Mouse (Mus musculus) gonadal fat pad, adult 2 months (tissue): Measurements from ENCODE around the gene Pkdrej. TPM values are rescaled to one million over a fixed set of nuclear protein-coding genes. Genes with fewer than 3 reads are reported as not detected.
A peak's percentile ranks its signal among the peaks of the same experiment; 100 is the strongest.
"Not testable (repeated sequence)": the region's sequence is repeated elsewhere in the genome, so short reads cannot be mapped to it uniquely, and the experiment has no call there.

Experiments
- DNase-seq: peaks from one replicate; pipeline ENCODE4 v3.0.0-alpha.2; 2012; ENCODE audit warnings: low read depth
- polyA plus RNA-seq: library from polyadenylated mRNA; depleted of rRNA; stranded (reverse); fragments of >200 nt; gene quantifications from 2 replicates; pipeline ENCODE4 v1.2.3, GENCODE M21; 2012

Pkdrej gene
- polyA plus RNA-seq, 1 experiment: 0.62 TPM

GRCm38 (mm10) chr15:85810462-85810805 is 11.1 kb downstream of the Pkdrej start:
- DNase-seq: no peak

DNA sequence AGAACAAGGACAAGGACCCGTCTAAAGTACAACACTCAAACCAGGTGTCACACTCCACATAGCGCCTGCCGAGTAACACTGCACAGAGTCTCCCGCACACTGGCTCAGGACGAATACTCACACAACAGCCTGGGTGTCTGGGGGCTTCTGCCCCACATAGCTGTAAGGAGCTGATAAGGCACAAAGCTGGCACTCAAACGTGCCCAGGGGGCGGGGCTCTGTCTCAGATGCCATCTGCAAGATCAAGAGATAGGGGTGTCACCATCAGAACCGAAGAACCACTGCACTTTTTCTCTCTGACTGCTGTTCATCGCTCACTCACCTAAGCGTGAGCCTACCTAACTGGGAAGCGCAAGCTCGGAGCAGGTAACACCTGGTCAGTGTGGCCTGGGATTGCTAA is 12.4 kb downstream of the Pkdrej start:
- no peak for DNase-seq

GRCm38 (mm10) chr15:85808434-85808833 is 13.1 kb downstream of the Pkdrej start:
- DNase-seq: no peak

DNA sequence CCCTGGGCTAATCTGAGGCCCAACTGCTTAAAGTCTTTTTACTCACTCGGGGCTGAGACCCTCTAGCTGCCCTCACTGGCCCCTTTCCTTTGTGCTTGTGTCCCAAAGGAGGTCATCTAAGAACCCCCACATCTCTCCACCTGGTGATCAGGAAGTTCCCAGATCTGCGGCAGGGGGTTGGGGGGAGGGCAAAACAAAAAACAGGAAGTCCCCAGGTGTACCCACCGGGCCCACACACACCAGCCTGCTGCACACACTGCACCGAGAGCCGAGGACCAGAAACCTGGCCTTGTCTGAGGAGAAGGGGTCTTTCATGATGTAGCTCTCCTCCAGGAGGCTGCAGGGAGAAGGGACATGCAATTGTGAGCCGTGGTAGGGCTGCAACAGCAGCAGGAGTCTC is 13.5 kb downstream of the Pkdrej start:
- no peak for DNase-seq

DNA sequence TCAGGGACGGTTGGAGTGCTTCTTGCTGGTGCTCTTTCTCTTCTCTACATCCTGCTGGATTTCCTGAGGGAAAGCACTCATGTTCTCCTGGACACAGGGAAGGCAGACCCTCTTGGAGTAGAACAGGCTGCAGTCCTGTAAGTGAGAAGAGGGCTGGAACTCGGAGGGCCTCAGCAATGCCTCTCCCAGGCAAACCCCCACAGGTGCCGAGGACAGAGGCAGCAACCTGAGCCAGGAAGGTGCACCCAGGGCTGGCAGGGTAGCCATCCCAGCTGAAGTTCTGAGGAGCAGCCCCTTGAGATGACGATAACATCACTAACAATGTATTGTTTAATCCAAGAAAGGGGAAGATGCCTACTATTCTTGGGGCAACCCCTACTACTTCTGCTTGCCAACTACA is 14.1 kb downstream of the Pkdrej start:
- DNase-seq: no peak

DNA sequence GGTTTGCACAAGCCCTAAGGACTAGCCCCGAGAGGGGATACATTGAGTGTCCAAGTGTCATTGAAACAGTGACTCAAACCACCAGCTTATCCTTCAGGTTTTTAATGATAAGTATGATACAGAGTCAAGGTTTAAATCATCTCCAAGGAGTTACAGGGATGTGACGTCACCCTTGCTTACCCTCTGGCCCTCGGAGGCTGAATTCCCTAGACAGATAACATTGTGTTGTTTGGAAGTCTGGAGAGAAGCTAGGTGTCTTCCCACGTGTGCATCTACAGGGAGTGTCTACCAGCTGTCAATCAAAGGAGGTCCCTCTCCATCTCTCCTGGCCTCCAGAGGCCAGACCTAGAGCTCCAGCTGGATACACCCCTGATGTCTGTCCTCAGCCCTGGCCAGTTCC is 14.6 kb downstream of the Pkdrej start:
- DNase-seq: no peak

- no peak for DNase-seq
Measured at GRCm38 (mm10) chr15:85802931-85803330, 18.6 kb downstream of the Pkdrej start.

GRCm38 (mm10) chr15:85798676-85799075 is 22.9 kb downstream of the Pkdrej start:
- DNase-seq: no peak

- no peak for DNase-seq
Measured at GRCm38 (mm10) chr15:85795516-85795915, 26.0 kb downstream of the Pkdrej start.

GRCm38 (mm10) chr15:85792819-85793218 is 28.7 kb downstream of the Pkdrej start:
- DNase-seq: no peak

GRCm38 (mm10) chr15:85791449-85791848 is 30.1 kb downstream of the Pkdrej start:
- no peak for DNase-seq

DNA sequence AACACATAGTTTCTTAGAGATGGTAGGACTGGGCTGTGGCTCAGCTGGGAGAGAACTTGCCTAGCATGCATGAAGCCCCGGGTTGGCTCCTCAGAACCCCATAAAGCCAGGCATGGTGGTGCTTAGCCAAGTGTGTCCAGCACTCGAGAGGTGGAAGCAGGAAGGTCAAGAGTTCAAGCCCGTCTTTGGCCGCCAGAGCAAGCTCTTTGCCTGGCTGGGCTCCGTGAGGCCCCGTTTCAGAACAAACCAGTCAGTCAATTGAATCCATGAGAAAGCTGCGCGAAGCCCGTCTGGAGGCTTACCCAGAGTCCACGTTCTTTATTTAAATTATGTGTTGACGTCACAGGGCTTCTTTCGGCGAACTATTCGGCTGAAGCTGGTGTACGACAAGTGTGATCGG is 32.9 kb downstream of the Pkdrej start:
- DNase-seq: no peak

DNA sequence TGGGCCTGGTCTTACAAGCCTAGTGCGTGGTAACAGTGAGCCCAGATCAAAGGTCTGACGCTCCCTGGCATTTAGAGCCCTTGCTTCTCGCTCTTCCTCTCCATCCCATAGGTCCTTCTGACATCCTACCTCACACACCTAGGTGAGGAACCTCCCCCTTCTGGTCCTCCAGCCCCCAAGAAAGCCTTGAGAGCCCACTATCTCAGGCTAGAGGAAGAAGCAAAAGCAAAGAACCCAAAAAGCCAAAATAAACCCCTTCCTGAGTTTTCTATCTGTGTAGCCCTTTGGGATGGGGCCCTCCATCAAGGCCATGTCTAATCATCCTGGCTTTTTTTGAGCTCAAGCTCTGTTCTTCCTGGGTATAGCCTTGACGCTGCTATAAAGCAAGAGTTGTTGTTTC is 33.5 kb downstream of the Pkdrej start:
- no peak for DNase-seq

- no peak for DNase-seq
Measured at GRCm38 (mm10) chr15:85787482-85787881, 34.1 kb downstream of the Pkdrej start.

DNA sequence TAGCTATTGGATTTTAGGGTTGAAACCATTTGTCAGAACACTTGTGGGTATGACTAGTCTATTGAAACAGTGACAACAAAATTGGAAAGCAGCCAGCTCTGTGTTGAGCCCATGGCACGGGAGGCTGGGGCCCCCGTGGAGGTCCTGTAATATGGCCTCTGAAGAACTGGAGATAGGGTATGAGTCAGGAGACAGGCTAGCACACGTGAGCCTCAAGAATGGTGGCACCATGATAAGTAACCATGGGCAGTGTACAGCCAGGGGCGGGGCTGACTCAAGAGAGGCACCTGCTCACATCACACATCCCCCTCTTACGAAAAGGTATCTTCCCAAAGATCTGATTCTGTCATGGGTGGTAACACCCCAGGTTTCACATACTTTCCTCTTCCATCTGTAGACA is 34.8 kb downstream of the Pkdrej start:
- DNase-seq: no peak

DNA sequence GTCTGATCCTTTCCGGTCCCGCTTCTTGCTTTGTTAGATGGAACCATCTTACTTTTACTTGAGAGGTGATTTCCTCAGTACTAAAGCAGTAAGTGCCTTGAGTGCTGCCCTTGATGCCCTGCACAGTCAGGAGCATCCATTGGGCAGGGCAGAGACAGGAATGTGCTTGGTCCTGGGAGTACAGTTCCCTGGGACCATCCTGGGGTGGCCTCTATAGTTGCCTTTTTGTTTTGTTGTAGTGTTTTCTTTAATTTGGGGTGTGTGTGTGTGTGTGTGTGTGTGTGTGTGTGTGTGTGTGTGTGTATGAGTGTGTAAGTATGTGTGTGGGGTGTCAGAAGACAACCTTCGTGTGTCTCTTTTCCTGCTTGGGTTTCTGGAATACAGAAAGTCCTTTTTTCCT is 37.2 kb downstream of the Pkdrej start:
- DNase-seq: no peak

- DNase-seq: no peak
Measured at GRCm38 (mm10) chr15:85783146-85783545, 38.4 kb downstream of the Pkdrej start.

DNA sequence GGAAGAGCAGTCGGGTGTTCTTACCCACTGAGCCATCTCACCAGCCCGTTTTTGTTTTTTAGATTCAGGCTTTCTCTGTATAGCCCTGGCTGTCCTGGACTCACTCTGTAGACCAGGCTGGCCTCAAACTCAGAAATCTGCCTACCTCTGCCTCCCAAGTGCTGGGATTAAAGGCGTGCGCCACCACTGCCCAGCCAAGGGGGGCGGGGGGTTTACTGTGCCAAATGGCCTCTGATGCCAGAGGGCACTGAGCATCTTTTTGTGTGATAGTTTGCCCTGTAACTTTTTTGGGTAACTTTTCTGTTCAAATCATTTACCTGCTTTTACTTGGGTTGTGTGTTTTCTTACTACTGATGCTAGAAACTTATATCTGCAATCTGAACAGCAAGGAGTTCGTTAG is 42.6 kb downstream of the Pkdrej start:
- DNase-seq: not testable (repeated sequence)

DNA sequence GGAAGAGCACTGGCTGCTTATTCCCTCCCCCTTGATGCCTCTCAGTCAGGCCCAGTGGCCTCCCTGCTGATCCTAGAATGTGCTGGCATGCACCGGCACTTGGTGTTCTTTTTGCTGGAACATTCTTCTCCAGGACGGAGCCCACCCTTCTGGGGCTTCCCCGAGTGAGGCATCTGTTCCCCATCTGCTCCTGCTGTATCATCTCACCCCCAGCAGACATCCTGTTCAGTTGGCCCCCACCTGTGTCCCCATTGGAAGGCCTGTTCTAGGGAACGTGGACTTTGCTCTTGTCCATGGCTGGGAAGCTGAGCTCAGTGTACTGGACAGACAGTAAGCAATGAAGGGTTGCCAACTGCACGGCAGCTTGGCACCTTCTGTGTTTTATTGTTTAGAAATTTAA is 44.8 kb downstream of the Pkdrej start:
- no peak for DNase-seq

GRCm38 (mm10) chr15:85776241-85776640 is 45.3 kb downstream of the Pkdrej start:
- DNase-seq: no peak

GRCm38 (mm10) chr15:85775001-85775400 is 46.5 kb downstream of the Pkdrej start:
- no peak for DNase-seq

DNA sequence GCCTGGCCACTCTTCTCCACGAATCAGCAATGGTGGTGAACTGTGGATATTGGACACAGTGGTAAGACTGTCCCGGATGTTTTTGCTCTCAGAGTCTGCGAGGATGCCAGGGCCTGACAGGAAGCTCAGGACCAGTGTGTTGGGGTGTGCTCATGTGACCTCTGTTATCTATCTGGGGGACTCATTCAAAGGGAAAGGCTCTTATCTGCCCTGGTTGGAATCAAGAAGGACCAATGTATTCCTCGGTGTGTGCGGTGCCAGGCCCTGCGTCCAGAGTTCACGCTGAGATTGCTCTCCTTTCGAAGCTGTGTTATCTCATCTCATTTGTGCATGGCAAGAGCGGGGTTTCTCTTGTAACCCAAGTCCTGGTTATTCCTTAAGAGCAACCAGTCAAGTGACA is 47.1 kb downstream of the Pkdrej start:
- no peak for DNase-seq

DNA sequence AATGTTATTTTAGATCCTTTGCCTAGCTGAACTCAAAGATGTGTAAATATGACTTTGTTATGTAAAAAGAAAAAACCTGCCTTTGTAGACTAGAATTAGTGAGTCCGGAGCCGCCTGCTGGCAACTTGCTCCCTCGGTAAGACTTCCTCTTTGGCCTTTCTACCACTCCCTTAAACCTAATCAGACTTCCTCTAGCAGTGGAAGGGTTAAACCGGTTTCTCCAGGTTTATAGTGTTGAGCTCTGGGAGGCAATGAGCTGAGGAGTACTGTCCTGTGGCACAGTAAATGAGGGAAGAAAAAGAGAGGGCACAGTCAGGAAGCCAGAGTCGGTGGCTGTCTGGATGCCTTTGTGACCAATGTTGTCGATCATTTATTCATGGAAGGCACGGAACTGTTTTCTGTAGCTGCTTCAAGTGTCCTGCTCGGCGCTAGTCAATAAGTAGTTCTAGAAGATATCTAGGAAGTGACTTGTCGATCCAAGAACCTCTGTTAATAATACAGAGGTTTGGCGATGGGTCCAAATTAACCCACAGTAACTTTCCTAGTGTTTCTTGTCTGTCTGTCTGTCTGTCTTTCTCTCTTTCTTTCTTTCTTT is 49.3 kb downstream of the Pkdrej start:
- no peak for DNase-seq

DNA sequence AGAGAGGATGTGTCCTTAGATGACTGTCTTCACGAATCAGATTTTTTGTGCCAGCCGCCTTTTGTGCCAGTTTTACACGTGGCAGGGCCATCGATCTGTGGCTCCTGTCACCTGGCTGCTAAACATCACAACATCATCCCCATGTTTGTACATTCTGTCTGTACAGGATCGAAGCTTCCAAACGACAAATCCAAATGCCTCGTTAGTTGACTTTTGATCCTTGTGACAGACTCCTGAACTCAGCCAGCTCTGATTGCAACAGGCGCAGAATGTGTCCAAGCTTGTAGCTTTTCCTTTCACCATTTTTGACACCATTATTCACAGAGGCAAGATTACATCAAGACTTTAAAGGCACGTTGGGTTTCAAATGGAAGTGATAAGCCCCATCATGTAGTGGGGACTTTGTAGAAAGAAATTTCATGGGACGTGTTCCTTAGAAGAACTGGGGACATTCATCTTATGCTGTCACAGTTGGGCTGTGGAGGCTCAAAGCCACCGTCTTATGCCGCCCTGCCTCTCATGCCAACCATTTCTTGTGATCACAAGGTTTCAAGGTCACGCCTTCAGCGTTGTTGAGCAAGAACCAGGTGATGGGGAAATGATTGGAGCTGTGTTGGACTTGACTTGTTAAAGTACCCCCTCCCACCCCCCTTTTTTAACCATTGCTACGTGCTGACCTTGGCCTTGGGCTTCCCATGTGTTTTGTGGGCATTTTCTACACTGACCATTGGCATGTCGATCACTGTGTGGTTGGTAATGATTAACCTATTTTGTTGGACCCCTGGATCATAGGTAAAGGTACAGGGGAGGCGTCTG is 50.0 kb downstream of the Pkdrej start:
- peak; percentile 87 for DNase-seq
